Mouse (Mus musculus) stomach, postnatal 0 days (tissue): ENCODE results near the gene Stx2. TPM values are rescaled to one million over a fixed set of nuclear protein-coding genes. Genes with fewer than 3 reads are reported as not detected.

Source experiments
- ATAC-seq: fragments of 200-750 bp; cut with Nextera tagmentation; 2 replicates; pipeline ENCODE4 v1.8.0; 2017; ENCODE audit not compliant: low FRiP score, low TSS enrichment
- DNase-seq: peaks from one replicate; pipeline ENCODE4 v3.0.0-alpha.2; 2016; ENCODE audit warnings: low spot score
- H3K27ac ChIP-seq: fragments of 300-500 bp; sonication (generic); replicated peaks from 2 replicates; pipeline ENCODE4 v1.5.1; 2014; ENCODE audit warnings: mild to moderate bottlenecking, control low read depth
- H3K27me3 ChIP-seq: fragments of 300-500 bp; sonication (generic); 2 replicates; pipeline ENCODE4 v1.6.1; 2014; ENCODE audit warnings: low read length; ENCODE audit not compliant: control insufficient read depth, insufficient read depth
- H3K36me3 ChIP-seq: fragments of 300-500 bp; sonication (generic); 2 replicates; pipeline ENCODE4 v1.6.1; 2014; ENCODE audit warnings: low read length, mixed read lengths; ENCODE audit not compliant: control insufficient read depth, insufficient read depth
- H3K4me1 ChIP-seq: fragments of 300-500 bp; sonication (generic); replicated peaks from 2 replicates; pipeline ENCODE4 v1.6.1; 2014; ENCODE audit warnings: antibody characterized with exemption; ENCODE audit not compliant: control insufficient read depth, insufficient read depth
- H3K4me2 ChIP-seq: fragments of 300-500 bp; sonication (generic); replicated peaks from 2 replicates; pipeline ENCODE4 v1.6.1; 2014; ENCODE audit warnings: low read depth, mild to moderate bottlenecking, control low read depth, moderate library complexity
- H3K4me3 ChIP-seq: fragments of 300-500 bp; sonication (generic); 2 replicates; pipeline ENCODE4 v1.5.1; 2014; ENCODE audit warnings: low read depth, low read length, control low read depth
- H3K9ac ChIP-seq: fragments of 300-500 bp; sonication (generic); 2 replicates; pipeline ENCODE4 v1.6.1; 2014; ENCODE audit warnings: mild to moderate bottlenecking, low read length, control low read depth, mixed read lengths
- H3K9me3 ChIP-seq: fragments of 300-500 bp; sonication (generic); 2 replicates; pipeline ENCODE4 v1.6.1; 2016; ENCODE audit warnings: low read length; ENCODE audit not compliant: control insufficient read depth
- CTCF ChIP-seq: IDR thresholded peaks from 2 replicates; pipeline ENCODE4 v1.5.1; 2016; ENCODE audit warnings: antibody characterized with exemption, low read depth, mild to moderate bottlenecking, moderate library complexity
- EP300 ChIP-seq: optimal IDR thresholded peaks from 2 replicates; pipeline ENCODE3; 2016; ENCODE audit warnings: antibody characterized with exemption
- WGBS: fragments of 180-500 bp; shearing (Covaris S2); extraction: QIAGEN DNeasy Blood & Tissue Kit; methylation state at CpG from one replicate; pipeline ENCODE4 v1.1.7; 2014; 5-methylcytosine and 5-hydroxymethylcytosine counted together
- polyA plus RNA-seq: library from polyadenylated mRNA; unstranded; fragments of >200 nt; fragmentation: Nextera tagmentation; extraction: Ambion mirVana; gene quantifications from 2 replicates; pipeline ENCODE4 v1.2.1, GENCODE M21; 2015

Stx2 gene
- polyA plus RNA-seq, 1 experiment from 2014 or later: 10.9 TPM

- H3K4me2 ChIP-seq: no peak overlapping the region
- H3K27me3 ChIP-seq: no peaks in the 10 kb centered on the region
- 0 out of 2 replicates have a peak, but pooled peaks cover 3% of the 10 kb centered on the region for H3K36me3 ChIP-seq
- peak; percentile 34; the same call in 1 of the 2 replicates for ATAC-seq
- no peak overlapping the region for H3K4me3 ChIP-seq
- H3K9ac ChIP-seq: no peak overlapping the region
- TF ChIP-seq CTCF (no peak), EP300 (no peak)
- no peaks in the 10 kb centered on the region for H3K4me1 ChIP-seq
- no peaks in the 10 kb centered on the region for H3K9me3 ChIP-seq
- no peak for DNase-seq
- WGBS: 46% methylated on average over 8 of the region's 8 CpGs
- H3K27ac ChIP-seq: no peak overlapping the region
Measured at GRCm38 (mm10) chr5:129000706-129001468, 7.5 kb downstream of the Stx2 start.

GRCm38 (mm10) chr5:128987141-128987954 lies 21.0 kb downstream of the Stx2 start:
- no peak overlapping the region for H3K4me3 ChIP-seq
- H3K9ac ChIP-seq: no peak overlapping the region
- WGBS: 84% methylated on average over 19 of the region's 19 CpGs
- no peaks in the 10 kb centered on the region for H3K9me3 ChIP-seq
- no peak overlapping the region for H3K27ac ChIP-seq
- no peak for TF ChIP-seq EP300
- TF ChIP-seq CTCF: no peak
- peaks cover 12% of the 10 kb centered on the region for H3K36me3 ChIP-seq
- DNase-seq (no peak), ATAC-seq (no peak)
- no peak overlapping the region for H3K4me2 ChIP-seq
- no peaks in the 10 kb centered on the region for H3K27me3 ChIP-seq
- no peaks in the 10 kb centered on the region for H3K4me1 ChIP-seq

GRCm38 (mm10) chr5:128985946-128986345 lies 22.4 kb downstream of the Stx2 start:
- H3K4me2 ChIP-seq: no peak overlapping the region
- DNase-seq (no peak), ATAC-seq (no peak)
- no peak overlapping the region for H3K4me3 ChIP-seq
- no peak overlapping the region for H3K9ac ChIP-seq
- H3K27me3 ChIP-seq: no peaks in the 10 kb centered on the region
- no peaks in the 10 kb centered on the region for H3K4me1 ChIP-seq
- 92% methylated on average over 13 of the region's 13 CpGs for WGBS
- TF ChIP-seq EP300: no peak
- no peak for TF ChIP-seq CTCF
- H3K27ac ChIP-seq: no peak overlapping the region
- H3K36me3 ChIP-seq: peaks cover 6% of the 10 kb centered on the region
- no peaks in the 10 kb centered on the region for H3K9me3 ChIP-seq

- 86% methylated on average over 6 of the region's 6 CpGs for WGBS
Measured at GRCm38 (mm10) chr5:128984536-128984935, 23.8 kb downstream of the Stx2 start.

GRCm38 (mm10) chr5:128981607-128982006 lies 26.8 kb downstream of the Stx2 start:
- DNase-seq (peak; percentile 69), ATAC-seq (peak; percentile 75; the same call in 1 of the 2 replicates)
- Histone ChIP-seq H3K9me3 (no peaks in the 10 kb centered on the region), H3K4me2 (no peak overlapping the region), H3K9ac (no peak overlapping the region), H3K36me3 (peaks cover 6% of the 10 kb centered on the region), H3K4me1 (no peaks in the 10 kb centered on the region), H3K27ac (no peak overlapping the region), H3K4me3 (no peak overlapping the region), H3K27me3 (no peaks in the 10 kb centered on the region)
- 26% methylated on average over 12 of the region's 12 CpGs for WGBS
- TF ChIP-seq CTCF (peak; percentile 89), EP300 (no peak)

More at GRCm38 (mm10) chr5:128984536-128984935, 23.8 kb downstream of the Stx2 start:
- H3K4me2 ChIP-seq: no peak overlapping the region
- no peaks in the 10 kb centered on the region for H3K27me3 ChIP-seq
- no peaks in the 10 kb centered on the region for H3K4me1 ChIP-seq
- peaks cover 6% of the 10 kb centered on the region for H3K36me3 ChIP-seq
- H3K27ac ChIP-seq: no peak overlapping the region
- H3K9ac ChIP-seq: no peak overlapping the region
- ATAC-seq: no peak
- no peak overlapping the region for H3K4me3 ChIP-seq
- no peak for TF ChIP-seq CTCF
- TF ChIP-seq EP300: no peak
- no peaks in the 10 kb centered on the region for H3K9me3 ChIP-seq
- DNase-seq: no peak
